Mouse (Mus musculus): Measurements from ENCODE around the gene Zfp949. TPM values are rescaled to one million over a fixed set of nuclear protein-coding genes. Genes with fewer than 3 reads are reported as not detected.
"Not testable (repeated sequence)": the region's sequence is repeated elsewhere in the genome, so short reads cannot be mapped to it uniquely, and the experiment has no call there.

The Zfp949 gene
- polyA plus RNA-seq, 1 experiment from 2014 or later: 10.4 TPM

DNA sequence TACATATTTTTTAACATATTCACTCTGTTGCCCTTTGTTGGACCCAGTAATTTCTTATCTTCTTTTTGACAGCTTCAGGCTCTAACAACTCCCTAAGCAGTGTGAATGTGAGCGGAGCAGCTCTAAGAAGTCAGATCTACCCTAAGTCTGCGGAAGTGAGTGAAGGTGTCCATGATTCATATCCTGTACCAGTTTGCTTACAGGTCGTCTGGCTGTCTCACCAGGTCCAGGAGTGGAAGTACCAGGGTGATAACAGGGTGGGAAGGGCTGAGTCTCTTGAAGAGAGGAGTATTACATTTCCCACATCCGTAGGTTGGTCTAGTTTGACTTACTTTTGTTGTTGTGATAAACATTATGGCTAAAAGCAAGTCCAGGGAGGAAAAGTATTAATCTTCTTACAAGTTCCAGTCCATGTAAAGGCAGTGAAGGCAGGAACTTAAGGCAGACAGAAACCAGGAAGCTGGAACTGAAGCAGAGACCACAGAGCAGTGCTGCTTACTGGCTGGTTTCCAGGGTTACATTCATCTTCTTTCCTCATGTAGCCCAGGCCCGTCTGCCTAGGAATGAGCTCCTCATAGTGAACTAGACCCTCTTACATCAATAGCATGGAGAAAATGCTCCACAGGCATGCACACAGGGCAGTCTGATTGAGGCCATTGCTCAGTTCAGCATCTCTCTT, 8.1 kb upstream of the Zfp949 start:
- no peak for DNase-seq (ENCODE audit: low spot score)

DNA sequence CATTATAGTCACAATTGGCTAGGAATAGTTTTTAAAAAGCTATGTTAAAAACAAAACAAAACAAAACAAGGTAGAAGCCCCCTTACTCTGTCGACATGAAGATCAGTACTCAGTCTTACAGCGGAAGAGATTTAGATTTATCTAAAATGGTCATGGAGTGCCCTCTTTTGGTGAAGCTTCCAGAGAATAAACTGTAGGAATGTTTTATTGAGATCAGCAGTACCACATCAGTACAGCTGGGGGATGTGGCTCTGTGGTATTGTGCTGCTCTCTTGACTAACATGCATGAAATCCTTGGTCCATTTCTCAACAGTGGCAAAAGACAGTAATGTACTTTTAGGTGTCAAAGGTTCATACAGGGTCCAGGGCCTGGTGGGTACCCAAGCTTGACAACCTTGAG, 5.0 kb upstream of the Zfp949 start:
- DNase-seq (ENCODE audit: low spot score): no peak

DNA sequence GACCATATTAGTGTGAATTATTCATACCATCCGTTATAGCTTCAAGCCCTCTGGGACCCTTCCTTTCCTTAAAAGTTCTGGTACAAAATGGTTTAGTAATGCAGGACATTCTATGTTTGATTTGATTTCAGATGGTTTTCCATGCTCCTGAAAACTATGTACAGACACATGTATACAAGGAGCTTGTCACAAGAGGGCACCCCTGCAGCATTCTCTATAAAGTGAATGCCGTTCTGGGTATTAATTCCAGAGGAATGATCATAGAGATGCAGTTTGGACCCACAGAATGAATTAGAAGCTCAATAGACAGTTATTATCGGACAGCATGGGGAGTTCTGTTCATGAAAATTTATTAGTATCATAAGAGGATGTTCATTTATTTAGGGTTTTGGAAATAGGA, 2.3 kb upstream of the Zfp949 start:
- no peak for DNase-seq (ENCODE audit: low spot score)

DNA sequence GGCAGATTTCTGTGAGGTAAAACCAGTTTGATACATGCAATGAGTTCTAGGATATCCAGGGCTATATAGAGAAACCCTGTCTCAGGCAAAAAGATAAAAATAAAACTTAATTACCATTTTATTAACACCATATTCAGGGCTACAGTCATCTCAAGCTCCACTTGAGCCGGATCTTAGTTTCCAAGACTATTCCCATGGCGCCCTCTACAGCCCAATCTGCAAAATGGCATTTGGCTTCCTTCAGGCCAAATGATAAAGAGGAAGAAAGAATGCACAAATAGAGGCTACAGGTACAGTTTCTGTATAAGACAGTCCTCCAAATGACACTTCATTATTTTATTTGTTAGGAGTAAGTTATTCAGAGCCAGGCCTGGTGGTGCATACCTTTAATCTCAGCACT, 1.7 kb upstream of the Zfp949 start:
- peak; percentile 67 for DNase-seq (ENCODE audit: low spot score)

DNA sequence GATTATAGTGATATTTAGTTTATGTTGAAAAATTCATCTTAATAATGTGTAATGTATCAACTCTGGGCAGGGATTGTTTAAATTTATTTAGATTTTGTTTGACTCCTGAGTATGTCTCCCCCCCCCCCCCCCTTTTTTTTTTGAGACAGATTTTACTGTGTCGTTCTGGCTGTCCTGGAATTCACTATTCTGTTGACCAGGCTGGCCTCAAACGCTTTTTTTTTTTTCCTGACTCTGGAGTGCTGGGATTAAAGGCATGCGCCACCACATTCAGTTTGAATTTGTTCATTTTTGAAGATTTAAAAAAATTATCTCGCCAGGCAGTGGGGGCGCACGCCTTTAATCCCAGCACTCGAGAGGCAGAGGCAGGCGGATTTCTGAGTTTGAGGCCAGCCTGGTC, 1.2 kb upstream of the Zfp949 start:
- no peak for DNase-seq (ENCODE audit: low spot score)

DNA sequence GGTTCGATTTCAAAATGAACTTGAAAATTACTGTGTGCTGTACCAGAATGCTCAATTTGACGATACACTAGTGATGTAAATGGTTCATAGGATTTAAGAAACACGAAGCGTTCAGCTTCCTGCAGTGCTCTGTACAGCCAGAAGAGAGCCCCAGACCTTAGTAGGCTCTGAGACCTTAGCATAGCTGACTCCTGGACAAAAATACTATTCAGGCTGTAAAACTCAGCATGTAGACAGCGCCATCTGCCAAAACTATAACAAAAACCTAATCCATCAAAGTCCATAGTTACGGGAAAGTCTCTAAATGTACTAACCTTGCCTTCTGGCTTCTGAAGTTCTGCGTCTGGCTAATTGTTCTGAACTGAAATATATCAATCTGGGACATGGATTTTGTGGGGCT, 550 bp upstream of the Zfp949 start:
- DNase-seq (ENCODE audit: low spot score): peak; percentile 62

DNA sequence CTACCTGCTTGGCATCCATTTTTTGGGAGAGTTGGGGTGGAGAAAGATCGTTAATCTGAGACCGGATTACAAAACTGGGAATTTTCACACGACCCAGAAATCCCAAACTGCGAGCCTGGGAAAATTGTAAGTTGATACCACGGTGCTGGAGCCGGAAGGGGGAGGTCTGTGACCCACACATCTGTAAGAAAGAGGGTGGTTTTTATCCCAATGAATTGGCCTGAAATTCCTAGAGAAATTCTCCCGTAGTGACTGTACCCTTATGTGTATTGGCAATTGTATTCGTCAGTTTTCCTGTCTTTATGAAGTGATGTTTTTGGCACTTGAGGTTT, 760 bp downstream of the Zfp949 start:
- no peak for DNase-seq (ENCODE audit: low spot score)

DNA sequence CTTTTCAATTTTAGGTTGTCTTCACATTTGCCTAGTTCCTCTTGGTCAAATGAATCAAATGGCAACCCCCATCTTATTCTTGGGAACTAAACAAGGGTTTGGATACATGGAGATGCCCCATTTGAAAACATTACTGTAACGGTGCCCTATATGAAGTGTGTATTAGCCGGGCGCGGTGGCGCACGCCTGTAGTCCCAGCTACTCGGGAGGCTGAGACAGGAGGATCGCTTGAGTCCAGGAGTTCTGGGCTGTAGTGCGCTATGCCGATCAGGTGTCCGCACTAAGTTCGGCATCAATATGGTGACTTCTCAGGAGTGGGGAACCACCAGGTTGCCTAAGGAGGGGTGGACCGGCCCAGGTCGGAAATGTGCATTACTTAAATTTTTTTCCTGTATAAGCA, 5.3 kb downstream of the Zfp949 start:
- no peak for DNase-seq (ENCODE audit: low spot score)

DNA sequence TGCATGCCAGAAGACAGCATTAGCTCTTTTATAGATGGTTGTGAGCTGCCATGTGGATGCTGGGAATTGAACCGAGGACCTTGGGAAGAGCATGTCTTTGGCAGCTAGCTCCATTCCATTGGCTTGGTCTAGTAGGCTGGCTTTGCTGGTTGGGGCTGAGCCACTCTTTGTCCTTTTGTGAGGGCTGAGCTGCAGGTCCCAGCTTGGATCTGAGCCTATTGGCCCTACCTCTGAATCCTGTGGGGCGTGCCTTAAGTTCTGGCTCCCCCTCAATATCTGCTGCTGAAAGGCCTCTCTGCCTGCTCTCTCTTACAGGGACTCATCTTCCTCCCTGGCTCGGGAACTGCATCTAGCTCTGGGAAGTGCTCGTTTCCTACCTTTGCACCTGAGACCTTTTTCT, 10.3 kb downstream of the Zfp949 start:
- DNase-seq (ENCODE audit: low spot score): no peak

DNA sequence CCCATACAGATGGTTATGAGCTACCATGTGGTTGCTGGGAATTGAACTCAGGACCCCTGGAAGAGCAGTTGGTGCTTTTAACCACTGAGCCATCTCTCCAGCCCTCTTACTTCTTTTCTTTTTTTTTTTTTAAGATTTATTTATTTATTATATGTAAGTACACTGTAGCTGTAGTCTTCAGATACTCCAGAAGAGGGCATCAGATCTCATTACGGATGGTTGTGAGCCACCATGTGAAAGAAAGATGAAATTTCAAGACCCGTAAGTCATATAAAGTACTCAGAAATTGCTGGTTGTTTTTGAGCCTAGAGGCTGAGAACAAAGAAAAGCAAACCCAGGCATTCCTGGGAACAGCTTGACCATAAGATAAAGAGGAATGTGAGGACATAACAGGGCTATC, 13.7 kb downstream of the Zfp949 start:
- DNase-seq (ENCODE audit: low spot score): not testable (repeated sequence)

DNA sequence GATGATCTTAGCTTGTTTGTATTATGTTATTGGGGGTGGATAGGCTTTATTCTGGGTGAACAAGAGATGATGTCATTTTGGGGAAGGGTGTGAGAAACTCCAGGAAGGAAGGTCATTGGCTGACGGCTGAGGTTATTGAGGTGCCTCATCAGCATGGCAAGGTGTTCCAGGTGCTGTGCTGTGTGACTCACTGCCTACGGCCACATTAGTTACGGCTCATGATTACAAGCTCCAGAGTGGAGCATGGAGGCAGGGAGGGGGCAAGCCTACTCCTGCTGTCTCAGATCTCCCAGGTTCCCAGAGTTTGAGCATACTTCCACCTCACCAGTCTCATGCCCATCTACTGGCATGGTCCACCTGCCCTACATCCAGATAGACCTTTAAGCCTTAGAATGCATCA, 22.7 kb downstream of the Zfp949 start:
- not testable (repeated sequence) for DNase-seq (ENCODE audit: low spot score)

DNA sequence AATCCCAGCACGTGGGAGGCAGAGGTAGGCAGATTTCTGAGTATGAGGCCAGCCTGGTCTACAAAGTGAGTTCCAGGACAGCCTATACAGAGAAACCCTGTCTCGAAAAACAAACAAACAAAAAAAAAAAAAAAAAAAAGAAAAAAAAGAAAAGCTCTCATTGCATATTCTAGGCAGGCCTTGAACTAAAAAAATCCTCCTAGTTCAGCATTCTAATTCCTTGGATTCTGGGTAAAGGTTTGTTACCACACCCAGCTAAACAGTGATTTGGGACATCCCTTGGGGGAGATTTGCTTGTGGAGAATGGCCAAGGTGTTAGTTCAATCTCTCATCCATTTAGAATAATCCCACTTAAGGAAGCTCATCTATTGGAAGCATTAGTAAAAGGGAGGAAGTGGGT, 32.8 kb downstream of the Zfp949 start, which contains the start of gene Trim43a:
Gene Trim43a (plus strand): TSS at position 301 of the 400 bp plus-strand sequence.
- not testable (repeated sequence) for DNase-seq (ENCODE audit: low spot score)

DNA sequence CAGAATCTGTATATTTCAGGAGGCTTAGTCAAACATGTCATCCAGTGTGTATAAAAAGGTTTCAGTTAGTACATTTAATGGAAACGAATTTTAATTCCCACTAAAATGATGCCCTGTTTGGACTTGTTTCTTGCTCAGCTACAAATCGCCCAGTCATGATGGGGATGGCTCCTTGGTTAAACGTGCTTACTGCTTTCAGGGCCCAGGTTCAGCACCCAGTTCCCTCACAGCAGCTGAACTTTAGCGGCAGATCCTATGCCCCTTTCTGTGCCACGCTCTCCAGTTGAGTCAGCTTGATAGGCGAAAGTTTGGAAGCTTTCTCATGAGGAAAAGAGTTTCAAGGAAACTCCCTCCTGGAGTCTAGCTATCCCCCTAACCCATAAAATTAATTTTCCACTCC, 45.9 kb downstream of the Zfp949 start:
- not testable (repeated sequence) for DNase-seq (ENCODE audit: low spot score)

DNA sequence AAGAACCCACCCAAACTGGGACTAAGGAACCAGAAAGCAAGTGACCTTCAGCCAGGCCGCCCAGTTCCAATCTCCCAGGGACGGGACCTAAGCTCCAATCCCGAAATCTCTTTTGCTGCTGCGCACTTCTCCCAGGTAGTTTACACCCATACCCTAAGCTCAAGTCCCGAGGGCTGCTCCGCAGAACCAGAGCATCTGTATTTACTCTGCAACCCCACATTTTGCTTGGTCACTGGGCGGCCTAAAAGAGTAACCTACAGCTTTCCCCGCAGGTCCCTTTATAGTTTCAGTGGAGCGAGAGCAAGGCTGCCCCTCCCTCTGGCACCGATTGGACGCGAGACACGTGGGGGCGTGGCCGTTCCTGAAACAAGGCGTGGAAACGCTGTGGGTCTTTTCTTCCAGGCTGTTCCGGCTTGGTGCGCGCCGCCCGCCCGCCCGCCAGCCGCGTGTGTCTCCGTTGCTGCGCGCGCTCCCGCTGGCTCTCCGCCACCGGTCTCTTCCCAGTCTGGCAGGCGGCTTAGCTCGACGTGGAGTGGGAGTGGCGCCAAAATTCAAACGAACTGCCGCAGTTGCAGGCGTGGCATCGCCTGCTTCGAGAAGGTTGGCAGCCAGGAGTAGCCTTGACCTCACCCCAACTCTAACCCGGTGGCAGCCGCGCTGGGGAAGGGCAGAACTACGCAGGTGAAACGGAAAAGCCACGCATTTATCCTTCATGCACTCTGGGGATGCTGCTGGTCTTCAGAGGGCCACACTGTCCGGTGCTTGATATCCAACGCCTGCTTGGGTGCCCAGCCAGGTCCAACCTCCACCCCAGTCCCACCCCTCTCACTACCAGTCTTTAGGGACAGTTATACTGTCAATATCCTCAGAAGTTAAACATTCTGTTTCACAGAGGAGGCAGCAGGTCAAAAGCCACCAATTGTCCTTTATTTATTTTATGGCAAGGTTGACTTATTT, 51.7 kb downstream of the Zfp949 start:
- peak; percentile 83 for DNase-seq (ENCODE audit: low spot score)

Other genes with a start within 250 kb of the Zfp949 start
- gene Nt5e, start 220.8 kb upstream of the Zfp949 start, polyA plus RNA-seq (2015; fragmentation: Nextera tagmentation; extraction: Ambion mirVana): 1.2 and 1.5 TPM in 2 replicates
- 16.0 TPM in 2 replicates for gene Snx14, start 109.1 kb upstream of the Zfp949 start, polyA plus RNA-seq (2015; fragmentation: Nextera tagmentation; extraction: Ambion mirVana)
- gene Gm20537, start 91.4 kb upstream of the Zfp949 start, polyA plus RNA-seq (2015; fragmentation: Nextera tagmentation; extraction: Ambion mirVana): 0.45 TPM in 1 of 2 replicates, not detected in the other
- 114 and 132 TPM in 2 replicates for gene Syncrip, start 65.4 kb upstream of the Zfp949 start, polyA plus RNA-seq (2015; fragmentation: Nextera tagmentation; extraction: Ambion mirVana)
- 0.06 and 0.07 TPM in 2 replicates for gene Trim43a, start 32.9 kb downstream of the Zfp949 start, polyA plus RNA-seq (2015; fragmentation: Nextera tagmentation; extraction: Ambion mirVana)
- gene Mthfsl, start 172.3 kb downstream of the Zfp949 start, polyA plus RNA-seq (2015; fragmentation: Nextera tagmentation; extraction: Ambion mirVana): 51.0 and 57.9 TPM in 2 replicates
- 37.1 and 40.2 TPM in 2 replicates for gene Bcl2a1d, start 183.9 kb downstream of the Zfp949 start, polyA plus RNA-seq (2015; fragmentation: Nextera tagmentation; extraction: Ambion mirVana)

Data from thymus, postnatal 0 days (tissue).